15 mouse cellular contexts compared by ENCODE assay signal in genomic region chr17:85915870-85916269, GRCm38 (mm10).
DNase-seq lines count a peak whose midpoint lies in the region; TF ChIP-seq lines count a peak whose summit lies in the region.
"Had no signal": no experiment of that assay in that cellular context is flagged by ENCODE, and none has a peak within 500 bp of the region (broad histone marks: within the 10 kb centered on the region; RNA-seq: fewer than 3 reads in every experiment).

No protein-coding gene starts in this region.

- peaks cover 11% of the 10 kb centered on the region for H3K9me3 ChIP-seq in CH12.LX (replicated peaks; ENCODE audit: low read length)
- H3K9me3 ChIP-seq: G1E had no signal

- peak in 1 of 2 experiments; percentile 60; a peak in 2 of 4 replicates for TF ChIP-seq CTCF in CH12.LX (conservative IDR thresholded peaks at IDR 0.05 in 1 of 2, IDR thresholded peaks at IDR 0.05 in 1 of 2; ENCODE audit: low read depth in 2 of 2, low read length in 2 of 2)
- TF ChIP-seq CTCF in gastrocnemius, adult 2 months (IDR thresholded peaks at IDR 0.05): no peak

- no peaks in the 10 kb centered on the region for H3K79me2 ChIP-seq in CH12.LX (replicated peaks; ENCODE audit: control insufficient read depth, extremely low read depth, insufficient read depth, poor library complexity, severe bottlenecking)

- H3K4me1 ChIP-seq in CH12.LX (ENCODE audit: control insufficient read depth in 1 of 2, insufficient read depth in 2 of 2): peaks cover 14 to 15% of the 10 kb centered on the region in 2 experiments

- no peak overlapping the region for H3K4me2 ChIP-seq in CH12.LX (ENCODE audit: insufficient read depth, low read depth, poor library complexity, severe bottlenecking)

- TF ChIP-seq RAD21 in CH12.LX (IDR thresholded peaks at IDR 0.05; ENCODE audit: low read depth, low read length): peak; percentile 55

- no peak for DNase-seq in CH12.LX (ENCODE audit: extremely low read depth)
- DNase-seq in gastrocnemius, adult 2 months: no peak
- DNase-seq: adrenal gland, adult 2 months; adrenal gland, adult 8-10 months; adrenal gland, postnatal 10 days; adrenal gland, postnatal 14 days; adrenal gland, postnatal 25 days; adrenal gland, postnatal 36 days; B cell, adult 2 months; cerebellum, adult 11 months; cerebellum, adult 11-12 months; cerebellum, adult 18-20 months; cerebellum, adult 2 months; cerebellum, adult 8-10 months had no signal

- H3K36me3 ChIP-seq in CH12.LX (replicated peaks in 1 of 2; ENCODE audit: control insufficient read depth in 1 of 2, insufficient read depth in 1 of 2, low read length in 1 of 2): no peaks in the 10 kb centered on the region
- H3K36me3 ChIP-seq: G1E had no signal

- dilution Hi-C loops in CH12.LX (cut with MboI; ENCODE audit: extremely low pct_ligation_motif_present, extremely low pct_unique_long_range_greater_than_20kb, low sequenced_read_pairs): no loop called here

- H3K27ac ChIP-seq in CH12.LX (ENCODE audit: insufficient read depth, low read depth): no peak overlapping the region
- H3K27ac ChIP-seq in gastrocnemius, adult 2 months: no peak overlapping the region

- in situ Hi-C loops in CH12.LX (cut with MboI; ENCODE audit: low pct_ligation_motif_present, low pct_unique_long_range_greater_than_20kb, low sequenced_read_pairs): no loop called here

- no peak for TF ChIP-seq POLR2A in CH12.LX (IDR thresholded peaks at IDR 0.05; ENCODE audit: low read depth, low read length)

- intact Hi-C loops in gastrocnemius, adult 2 months (cut with DNase I): no loop called here

- no peak overlapping the region for H3K9ac ChIP-seq in CH12.LX (ENCODE audit: insufficient read depth, low read depth)

- no peak for TF ChIP-seq EP300 in CH12.LX (IDR thresholded peaks at IDR 0.05; ENCODE audit: low read length)

- no peak overlapping the region for H3K4me3 ChIP-seq in CH12.LX (replicated peaks in 1 of 3; ENCODE audit: low read depth in 2 of 3, low read length in 2 of 3, poor library complexity in 1 of 3)
- no peak overlapping the region for H3K4me3 ChIP-seq in gastrocnemius, adult 2 months

- no peaks in the 10 kb centered on the region for H3K27me3 ChIP-seq in CH12.LX (replicated peaks)

TF ChIP-seq in CH12.LX, 34 proteins besides CTCF, POLR2A, EP300 and RAD21:
- peak; percentile 75 for TF ChIP-seq ZNF384 (IDR thresholded peaks at IDR 0.05; ENCODE audit: low read depth, low read length)
- TF ChIP-seq MXI1 (IDR thresholded peaks at IDR 0.05; ENCODE audit: low read depth, low read length): no peak
- peak; percentile 70 for TF ChIP-seq SMC3 (IDR thresholded peaks at IDR 0.05; ENCODE audit: low read depth, low read length)
